Mouse (Mus musculus): ENCODE measurements around the gene BC049352. TPM values are rescaled to one million over a fixed set of nuclear protein-coding genes. Genes with fewer than 3 reads are reported as not detected.

BC049352 gene
- polyA plus RNA-seq, 1 experiment: not detected

GRCm38 (mm10) chr9:45280891-45281290 is 99.1 kb downstream of the BC049352 start:
- TF ChIP-seq MYOD1 (IDR thresholded peaks at IDR 0.05; ENCODE audit: control insufficient read depth, insufficient read length, low read depth): no peak
- no peak for TF ChIP-seq MAX (IDR thresholded peaks at IDR 0.05)
- no peak for TF ChIP-seq FOSL1 (IDR thresholded peaks at IDR 0.05; ENCODE audit: insufficient read depth, low read length, poor library complexity, severe bottlenecking)
- no peak for TF ChIP-seq USF1 (IDR thresholded peaks at IDR 0.05; ENCODE audit: low read depth)
- no peak for TF ChIP-seq MYOG (IDR thresholded peaks at IDR 0.05; ENCODE audit: control insufficient read depth, extremely low read depth, insufficient read length)
- TF ChIP-seq CTCF (IDR thresholded peaks at IDR 0.05; ENCODE audit: control insufficient read depth, insufficient read depth, insufficient read length): no peak
- TF ChIP-seq CEBPB (IDR thresholded peaks at IDR 0.05; ENCODE audit: low read depth): no peak
- no peaks in the 10 kb centered on the region for H3K79me2 ChIP-seq (ENCODE audit: control insufficient read depth, insufficient read depth)
- no peaks in the 10 kb centered on the region for H3K36me3 ChIP-seq (ENCODE audit: control insufficient read depth, insufficient read depth)
- H3K79me3 ChIP-seq (ENCODE audit: low read depth): no peaks in the 10 kb centered on the region
- H3K4me3 ChIP-seq (ENCODE audit: insufficient read depth, poor library complexity, severe bottlenecking): no peak overlapping the region
- no peak overlapping the region for H3ac ChIP-seq (ENCODE audit: control insufficient read depth, insufficient read length, low read depth)
- H3K27me3 ChIP-seq (ENCODE audit: control insufficient read depth, insufficient read depth, insufficient read length): peaks cover 3% of the 10 kb centered on the region

GRCm38 (mm10) chr9:45282466-45282865 is 100.7 kb downstream of the BC049352 start:
- no peak for TF ChIP-seq CEBPB (IDR thresholded peaks at IDR 0.05; ENCODE audit: low read depth)
- no peak for TF ChIP-seq MYOG (IDR thresholded peaks at IDR 0.05; ENCODE audit: control insufficient read depth, extremely low read depth, insufficient read length)
- TF ChIP-seq USF1 (IDR thresholded peaks at IDR 0.05; ENCODE audit: low read depth): no peak
- no peak for TF ChIP-seq MAX (IDR thresholded peaks at IDR 0.05)
- TF ChIP-seq FOSL1 (IDR thresholded peaks at IDR 0.05; ENCODE audit: insufficient read depth, low read length, poor library complexity, severe bottlenecking): no peak
- TF ChIP-seq MYOD1 (IDR thresholded peaks at IDR 0.05; ENCODE audit: control insufficient read depth, insufficient read length, low read depth): no peak
- no peak for TF ChIP-seq CTCF (IDR thresholded peaks at IDR 0.05; ENCODE audit: control insufficient read depth, insufficient read depth, insufficient read length)
- no peaks in the 10 kb centered on the region for H3K36me3 ChIP-seq (ENCODE audit: control insufficient read depth, insufficient read depth)

GRCm38 (mm10) chr9:45291481-45292168 is 109.8 kb downstream of the BC049352 start:
- Histone ChIP-seq H3K27me3 (ENCODE audit: control insufficient read depth, insufficient read depth, insufficient read length) (no peaks in the 10 kb centered on the region), H3K4me3 (ENCODE audit: insufficient read depth, poor library complexity, severe bottlenecking) (no peak overlapping the region), H3K79me2 (ENCODE audit: control insufficient read depth, insufficient read depth) (no peaks in the 10 kb centered on the region), H3K79me3 (ENCODE audit: low read depth) (no peaks in the 10 kb centered on the region), H3ac (ENCODE audit: control insufficient read depth, insufficient read length, low read depth) (no peak overlapping the region), H3K36me3 (ENCODE audit: control insufficient read depth, insufficient read depth) (no peaks in the 10 kb centered on the region)
- no peak for TF ChIP-seq MAX (IDR thresholded peaks at IDR 0.05)
- TF ChIP-seq CTCF (IDR thresholded peaks at IDR 0.05; ENCODE audit: control insufficient read depth, insufficient read depth, insufficient read length): no peak

More at GRCm38 (mm10) chr9:45282466-45282865, 100.7 kb downstream of the BC049352 start:
- no peak overlapping the region for H3K4me3 ChIP-seq (ENCODE audit: insufficient read depth, poor library complexity, severe bottlenecking)
- H3K27me3 ChIP-seq (ENCODE audit: control insufficient read depth, insufficient read depth, insufficient read length): peaks cover 3% of the 10 kb centered on the region
- no peak overlapping the region for H3ac ChIP-seq (ENCODE audit: control insufficient read depth, insufficient read length, low read depth)
- no peaks in the 10 kb centered on the region for H3K79me2 ChIP-seq (ENCODE audit: control insufficient read depth, insufficient read depth)
- no peaks in the 10 kb centered on the region for H3K79me3 ChIP-seq (ENCODE audit: low read depth)

GRCm38 (mm10) chr9:45294210-45295011 is 112.6 kb downstream of the BC049352 start:
- TF ChIP-seq USF1 (IDR thresholded peaks at IDR 0.05; ENCODE audit: low read depth): no peak
- no peak for TF ChIP-seq MYOG (IDR thresholded peaks at IDR 0.05; ENCODE audit: control insufficient read depth, extremely low read depth, insufficient read length)
- TF ChIP-seq CTCF (IDR thresholded peaks at IDR 0.05; ENCODE audit: control insufficient read depth, insufficient read depth, insufficient read length): no peak
- no peak for TF ChIP-seq CEBPB (IDR thresholded peaks at IDR 0.05; ENCODE audit: low read depth)
- TF ChIP-seq FOSL1 (IDR thresholded peaks at IDR 0.05; ENCODE audit: insufficient read depth, low read length, poor library complexity, severe bottlenecking): no peak
- TF ChIP-seq MAX (IDR thresholded peaks at IDR 0.05): no peak
- TF ChIP-seq MYOD1 (IDR thresholded peaks at IDR 0.05; ENCODE audit: control insufficient read depth, insufficient read length, low read depth): no peak
- Histone ChIP-seq H3K79me2 (ENCODE audit: control insufficient read depth, insufficient read depth) (no peaks in the 10 kb centered on the region), H3ac (ENCODE audit: control insufficient read depth, insufficient read length, low read depth) (no peak overlapping the region), H3K4me3 (ENCODE audit: insufficient read depth, poor library complexity, severe bottlenecking) (no peak overlapping the region), H3K36me3 (ENCODE audit: control insufficient read depth, insufficient read depth) (no peaks in the 10 kb centered on the region), H3K79me3 (ENCODE audit: low read depth) (no peaks in the 10 kb centered on the region), H3K27me3 (ENCODE audit: control insufficient read depth, insufficient read depth, insufficient read length) (peaks cover 4% of the 10 kb centered on the region)

- TF ChIP-seq USF1 (IDR thresholded peaks at IDR 0.05; ENCODE audit: low read depth) (no peak), MYOG (IDR thresholded peaks at IDR 0.05; ENCODE audit: control insufficient read depth, extremely low read depth, insufficient read length) (no peak), CTCF (IDR thresholded peaks at IDR 0.05; ENCODE audit: control insufficient read depth, insufficient read depth, insufficient read length) (no peak), FOSL1 (IDR thresholded peaks at IDR 0.05; ENCODE audit: insufficient read depth, low read length, poor library complexity, severe bottlenecking) (no peak), MYOD1 (IDR thresholded peaks at IDR 0.05; ENCODE audit: control insufficient read depth, insufficient read length, low read depth) (no peak), MAX (IDR thresholded peaks at IDR 0.05) (no peak), CEBPB (IDR thresholded peaks at IDR 0.05; ENCODE audit: low read depth) (no peak)
- peaks cover 4% of the 10 kb centered on the region for H3K27me3 ChIP-seq (ENCODE audit: control insufficient read depth, insufficient read depth, insufficient read length)
- no peaks in the 10 kb centered on the region for H3K79me2 ChIP-seq (ENCODE audit: control insufficient read depth, insufficient read depth)
- H3ac ChIP-seq (ENCODE audit: control insufficient read depth, insufficient read length, low read depth): no peak overlapping the region
- no peaks in the 10 kb centered on the region for H3K79me3 ChIP-seq (ENCODE audit: low read depth)
- H3K4me3 ChIP-seq (ENCODE audit: insufficient read depth, poor library complexity, severe bottlenecking): no peak overlapping the region
- no peaks in the 10 kb centered on the region for H3K36me3 ChIP-seq (ENCODE audit: control insufficient read depth, insufficient read depth)
These were observed 117.6 kb downstream of the BC049352 start for GRCm38 (mm10) chr9:45299231-45300006.

Small RNA genes within 50 kb of the gene (microRNA-seq; reads per million reads assigned to microRNA genes)
- gene Mir7086 (ENCODE audit: borderline microRNAs expressed): not detected

Other genes with a start within 250 kb of the BC049352 start
- gene Ube4a, start 216.4 kb upstream of the BC049352 start, polyA plus RNA-seq (2012; fragmentation: generic; extraction: Trizol): 13.7 TPM
- gene Cd3g, start 201.6 kb upstream of the BC049352 start, polyA plus RNA-seq (2012; fragmentation: generic; extraction: Trizol): not detected
- not detected for gene Cd3d, start 200.2 kb upstream of the BC049352 start, polyA plus RNA-seq (2012; fragmentation: generic; extraction: Trizol)
- not detected for gene Cd3e, start 172.4 kb upstream of the BC049352 start, polyA plus RNA-seq (2012; fragmentation: generic; extraction: Trizol)
- gene Mpzl2, start 142.2 kb upstream of the BC049352 start, polyA plus RNA-seq (2012; fragmentation: generic; extraction: Trizol): not detected
- 0.35 TPM for gene Mpzl3, start 126.8 kb upstream of the BC049352 start, polyA plus RNA-seq (2012; fragmentation: generic; extraction: Trizol)
- not detected for gene Jaml, start 102.8 kb upstream of the BC049352 start, polyA plus RNA-seq (2012; fragmentation: generic; extraction: Trizol)
- not detected for gene Scn2b, start 64.2 kb upstream of the BC049352 start, polyA plus RNA-seq (2012; fragmentation: generic; extraction: Trizol)
- 0.01 TPM for gene Scn4b, start 43.6 kb upstream of the BC049352 start, polyA plus RNA-seq (2012; fragmentation: generic; extraction: Trizol)
- not detected for gene Tmprss4, start 22.1 kb downstream of the BC049352 start, polyA plus RNA-seq (2012; fragmentation: generic; extraction: Trizol)
- gene Il10ra, start 87.1 kb downstream of the BC049352 start, polyA plus RNA-seq (2012; fragmentation: generic; extraction: Trizol): not detected
- gene Tmprss13, start 137.1 kb downstream of the BC049352 start, polyA plus RNA-seq (2012; fragmentation: generic; extraction: Trizol): not detected
- gene Fxyd6, start 188.2 kb downstream of the BC049352 start, polyA plus RNA-seq (2012; fragmentation: generic; extraction: Trizol): not detected
- gene Fxyd2, start 217.7 kb downstream of the BC049352 start, polyA plus RNA-seq (2012; fragmentation: generic; extraction: Trizol): not detected
- not detected for gene Dscaml1, start 244.6 kb downstream of the BC049352 start, polyA plus RNA-seq (2012; fragmentation: generic; extraction: Trizol)